Mouse (Mus musculus): Measurements from ENCODE around the gene Gm28051. TPM values are rescaled to one million over a fixed set of nuclear protein-coding genes. Genes with fewer than 3 reads are reported as not detected.
A peak's percentile ranks its signal among the peaks of the same experiment; 100 is the strongest.

Gm28051 gene
- polyA plus RNA-seq, 1 experiment from 2014 or later: not detected

GRCm38 (mm10) chr12:102740285-102740684 lies 17.3 kb downstream of the Gm28051 start:
- no peak overlapping the region for H3K4me2 ChIP-seq (replicated peaks)
- H3K27ac ChIP-seq (replicated peaks): no peak overlapping the region
- no peaks in the 10 kb centered on the region for H3K36me3 ChIP-seq
- peaks cover 26% of the 10 kb centered on the region for H3K4me1 ChIP-seq
- no peaks in the 10 kb centered on the region for H3K27me3 ChIP-seq
- ATAC-seq (replicated peaks): no peak
- H3K4me3 ChIP-seq: no peak overlapping the region
- WGBS: 67% methylated on average over 3 of the region's 3 CpGs
- no peaks in the 10 kb centered on the region for H3K9me3 ChIP-seq
- H3K9ac ChIP-seq (replicated peaks): no peak overlapping the region

- Histone ChIP-seq H3K9ac (replicated peaks) (no peak overlapping the region), H3K27ac (replicated peaks) (no peak overlapping the region), H3K4me2 (replicated peaks) (no peak overlapping the region), H3K4me3 (no peak overlapping the region), H3K27me3 (no peaks in the 10 kb centered on the region), H3K36me3 (no peaks in the 10 kb centered on the region), H3K9me3 (no peaks in the 10 kb centered on the region), H3K4me1 (peaks cover 17% of the 10 kb centered on the region)
- no peak for ATAC-seq (replicated peaks)
- 73% methylated on average over 5 of the region's 5 CpGs for WGBS
Observed at GRCm38 (mm10) chr12:102739096-102739495, 18.5 kb downstream of the Gm28051 start.

DNA sequence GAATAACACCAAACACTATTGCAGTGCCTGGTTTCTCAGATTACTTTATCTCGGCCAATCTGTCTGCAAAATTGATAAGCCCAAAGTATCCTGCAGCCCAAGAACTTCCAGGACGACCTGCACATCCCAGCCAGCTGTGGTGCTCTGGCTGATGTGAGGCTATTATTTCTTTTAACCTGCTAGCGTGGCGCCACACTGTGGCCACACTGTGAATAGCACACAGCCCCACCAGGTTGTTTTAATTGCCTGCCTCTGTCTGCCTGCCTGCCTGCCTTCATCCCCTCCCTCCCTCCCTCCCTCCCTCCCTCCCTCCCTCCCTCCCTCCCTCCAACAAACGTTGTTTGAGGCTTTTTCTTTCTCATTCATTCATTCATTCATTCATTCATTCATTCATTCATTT lies 24.2 kb downstream of the Gm28051 start:
- ATAC-seq (replicated peaks): no peak
- Histone ChIP-seq H3K27me3 (no peaks in the 10 kb centered on the region), H3K9me3 (no peaks in the 10 kb centered on the region), H3K4me1 (peaks cover 22% of the 10 kb centered on the region), H3K4me3 (no peak overlapping the region), H3K36me3 (no peaks in the 10 kb centered on the region), H3K4me2 (replicated peaks) (no peak overlapping the region), H3K27ac (replicated peaks) (no peak overlapping the region), H3K9ac (replicated peaks) (no peak overlapping the region)
- 18% methylated on average over 4 of the region's 5 CpGs for WGBS

DNA sequence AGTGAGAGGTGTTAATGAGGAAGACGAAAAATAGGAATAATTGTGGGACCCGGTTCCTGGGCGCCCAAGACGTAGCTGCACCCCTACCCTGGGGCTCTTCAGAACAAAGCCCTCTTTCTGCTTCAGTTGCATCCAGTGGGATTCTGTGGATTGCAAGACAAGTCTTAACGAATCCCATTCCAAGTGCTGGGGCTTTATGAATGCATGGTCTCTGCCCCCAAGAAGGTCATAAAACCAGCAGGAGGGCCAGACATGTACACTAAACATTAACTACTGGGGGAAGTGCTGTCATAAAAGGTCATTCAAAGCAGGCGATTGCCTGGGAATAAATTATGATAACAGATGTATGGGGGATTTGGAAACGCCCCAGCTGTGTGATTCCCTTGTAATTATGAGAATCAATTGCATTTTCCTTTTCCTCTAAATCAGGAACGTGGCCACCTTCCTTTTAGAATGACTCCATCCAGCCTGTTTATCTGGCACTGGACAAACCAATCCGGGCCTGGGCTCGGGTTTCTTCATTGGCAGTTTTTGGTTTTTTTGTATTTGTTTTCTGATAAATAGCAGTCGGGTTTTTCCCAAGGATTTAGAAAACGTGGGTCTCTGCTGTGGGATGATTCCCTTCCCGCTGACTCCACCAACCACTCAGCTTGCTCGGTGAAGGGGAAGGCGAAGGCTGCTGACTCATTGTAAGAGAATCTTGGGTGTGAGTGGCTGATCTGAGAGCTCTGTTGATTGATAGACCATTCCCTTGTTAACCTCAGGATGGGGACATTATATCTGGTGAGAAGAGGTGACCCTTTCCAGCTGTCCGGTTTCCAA lies 26.6 kb downstream of the Gm28051 start:
- peak overlapping the region; percentile 27; the same call in 1 of the 2 replicates for H3K9ac ChIP-seq (replicated peaks)
- peak overlapping the region; percentile 25 for H3K4me3 ChIP-seq
- peak overlapping the region; percentile 44 for H3K4me2 ChIP-seq (replicated peaks)
- H3K27ac ChIP-seq (replicated peaks): peak overlapping the region; percentile 88
- no peaks in the 10 kb centered on the region for H3K36me3 ChIP-seq
- ATAC-seq (replicated peaks): peak; percentile 72
- H3K27me3 ChIP-seq: no peaks in the 10 kb centered on the region
- peaks cover 22% of the 10 kb centered on the region for H3K4me1 ChIP-seq
- WGBS: 9% methylated on average over 16 of the region's 16 CpGs
- H3K9me3 ChIP-seq: no peaks in the 10 kb centered on the region

- Histone ChIP-seq H3K36me3 (no peaks in the 10 kb centered on the region), H3K27me3 (no peaks in the 10 kb centered on the region), H3K4me1 (peaks cover 22% of the 10 kb centered on the region), H3K4me2 (replicated peaks) (peak overlapping the region; percentile 44), H3K4me3 (peak overlapping the region; percentile 25), H3K9ac (replicated peaks) (peak overlapping the region; percentile 27; the same call in 1 of the 2 replicates), H3K9me3 (no peaks in the 10 kb centered on the region), H3K27ac (replicated peaks) (peak overlapping the region; percentile 88)
- 29% methylated on average over 26 of the region's 26 CpGs for WGBS
- ATAC-seq (replicated peaks): peak; percentile 98
Observed at GRCm38 (mm10) chr12:102729855-102730797, 27.4 kb downstream of the Gm28051 start.

DNA sequence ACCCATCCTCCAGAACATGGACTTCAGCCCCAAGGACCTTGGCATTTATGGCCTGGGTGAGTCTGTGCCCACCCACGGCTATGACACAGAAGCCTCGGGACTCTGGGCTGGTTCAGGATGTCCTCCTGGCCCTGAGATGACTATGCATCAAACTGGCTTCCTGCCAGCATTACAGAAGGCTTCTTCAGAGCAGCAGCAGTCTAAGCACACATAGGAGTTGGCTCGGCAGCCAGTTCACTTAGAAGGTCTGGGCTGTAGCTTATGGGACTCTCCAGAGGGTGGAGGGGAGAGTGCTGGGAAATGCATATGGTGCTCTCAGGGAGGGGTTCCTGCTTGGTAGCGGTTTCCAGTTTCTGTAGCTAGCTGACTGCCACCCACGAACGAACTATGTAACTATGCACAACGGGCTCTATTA lies 31.8 kb downstream of the Gm28051 start:
- Histone ChIP-seq H3K27ac (replicated peaks) (no peak overlapping the region), H3K4me2 (replicated peaks) (no peak overlapping the region), H3K9ac (replicated peaks) (no peak overlapping the region), H3K9me3 (no peaks in the 10 kb centered on the region), H3K4me1 (peaks cover 14% of the 10 kb centered on the region), H3K27me3 (no peaks in the 10 kb centered on the region), H3K4me3 (no peak overlapping the region), H3K36me3 (no peaks in the 10 kb centered on the region)
- WGBS: 74% methylated on average over 7 of the region's 7 CpGs
- no peak for ATAC-seq (replicated peaks)

DNA sequence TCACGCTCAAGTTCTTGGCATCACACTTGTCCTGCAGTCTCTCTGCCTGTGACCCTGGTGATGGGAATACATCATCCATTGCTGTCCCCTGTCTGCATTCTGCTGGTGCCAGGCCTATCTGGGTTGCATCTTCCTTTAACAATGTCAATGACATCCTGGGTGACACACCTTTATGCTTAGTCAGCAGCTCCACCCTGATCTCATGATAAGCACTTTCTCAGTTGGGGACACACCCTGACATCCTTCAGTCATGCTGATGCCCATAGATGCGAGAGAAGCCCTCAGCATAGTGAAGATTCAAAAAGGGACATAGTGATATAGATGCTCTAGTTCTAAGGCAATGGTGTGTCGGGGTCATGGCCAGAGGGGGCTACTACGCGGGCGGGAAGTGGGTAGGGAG lies 32.4 kb downstream of the Gm28051 start:
- Histone ChIP-seq H3K4me1 (peaks cover 8% of the 10 kb centered on the region), H3K27me3 (no peaks in the 10 kb centered on the region), H3K9ac (replicated peaks) (no peak overlapping the region), H3K27ac (replicated peaks) (no peak overlapping the region; the same call in 1 of the 2 replicates), H3K36me3 (no peaks in the 10 kb centered on the region), H3K4me3 (no peak overlapping the region), H3K4me2 (replicated peaks) (no peak overlapping the region), H3K9me3 (no peaks in the 10 kb centered on the region)
- WGBS: 92% methylated on average over 6 of the region's 6 CpGs
- no peak for ATAC-seq (replicated peaks)

- ATAC-seq (replicated peaks): 0 out of 2 replicates have a peak, but pooled peaks have one; percentile 30
- WGBS: 55% methylated on average over 6 of the region's 6 CpGs
- Histone ChIP-seq H3K4me2 (replicated peaks) (no peak overlapping the region), H3K36me3 (no peaks in the 10 kb centered on the region), H3K9ac (replicated peaks) (0 out of 2 replicates have a peak overlapping the region, but pooled peaks have one; percentile 13), H3K27ac (replicated peaks) (peak overlapping the region; percentile 50), H3K27me3 (no peaks in the 10 kb centered on the region), H3K9me3 (no peaks in the 10 kb centered on the region), H3K4me3 (no peak overlapping the region), H3K4me1 (peaks cover 5% of the 10 kb centered on the region; the same call in 1 of the 2 replicates)
Observed at GRCm38 (mm10) chr12:102723861-102724260, 33.7 kb downstream of the Gm28051 start.

- Histone ChIP-seq H3K9me3 (no peaks in the 10 kb centered on the region), H3K4me1 (peaks cover 5% of the 10 kb centered on the region; the same call in 1 of the 2 replicates), H3K36me3 (no peaks in the 10 kb centered on the region), H3K27ac (replicated peaks) (no peak overlapping the region), H3K9ac (replicated peaks) (no peak overlapping the region), H3K4me2 (replicated peaks) (no peak overlapping the region), H3K4me3 (no peak overlapping the region), H3K27me3 (no peaks in the 10 kb centered on the region)
- 75% methylated on average over 8 of the region's 8 CpGs for WGBS
- no peak for ATAC-seq (replicated peaks)
Observed at GRCm38 (mm10) chr12:102722966-102723365, 34.6 kb downstream of the Gm28051 start.

GRCm38 (mm10) chr12:102722451-102722850 lies 35.1 kb downstream of the Gm28051 start:
- ATAC-seq (replicated peaks): no peak

DNA sequence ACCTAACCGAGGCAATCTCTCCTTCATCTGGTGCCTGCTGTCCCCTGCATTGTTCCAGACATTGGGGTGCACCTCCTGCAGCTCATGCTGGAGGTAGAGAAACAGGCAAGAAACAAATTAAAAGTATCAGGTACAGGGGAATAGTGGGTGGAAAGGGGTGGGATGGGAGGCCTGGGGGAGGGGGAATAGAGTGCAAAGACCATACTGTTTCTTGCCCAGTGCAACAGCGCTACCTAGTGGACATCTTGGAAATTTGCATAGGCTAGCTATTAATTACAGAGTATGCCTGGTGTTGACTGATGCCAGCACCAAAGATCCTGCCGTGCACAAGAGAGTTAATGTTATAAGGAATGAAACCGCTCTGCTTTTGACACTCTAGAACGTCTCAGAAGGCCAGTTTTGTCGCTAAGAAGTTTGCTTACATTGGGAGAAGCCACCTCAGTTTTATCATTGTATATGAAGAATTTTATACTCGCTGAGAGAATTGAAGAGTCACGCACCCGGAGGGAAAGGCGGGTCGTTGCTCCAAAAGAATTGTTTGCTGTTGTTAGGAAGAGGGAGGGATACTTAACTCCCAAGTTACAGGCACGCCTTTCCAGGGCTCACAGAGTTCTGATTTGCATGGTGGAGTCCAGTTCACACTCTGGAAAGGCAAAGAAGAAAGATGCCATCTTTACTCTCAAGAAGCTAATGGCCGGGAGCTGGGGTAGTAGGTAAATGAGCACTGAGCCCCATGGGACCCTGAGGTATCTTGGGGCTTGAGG lies 37.8 kb downstream of the Gm28051 start:
- WGBS: 24% methylated on average over 13 of the region's 13 CpGs
- Histone ChIP-seq H3K9me3 (no peaks in the 10 kb centered on the region), H3K27me3 (no peaks in the 10 kb centered on the region), H3K36me3 (no peaks in the 10 kb centered on the region), H3K4me3 (no peak overlapping the region), H3K27ac (replicated peaks) (no peak overlapping the region), H3K9ac (replicated peaks) (no peak overlapping the region), H3K4me2 (replicated peaks) (no peak overlapping the region), H3K4me1 (peaks cover 5% of the 10 kb centered on the region; the same call in 1 of the 2 replicates)
- peak; percentile 75 for ATAC-seq (replicated peaks)

More at GRCm38 (mm10) chr12:102722451-102722850, 35.1 kb downstream of the Gm28051 start:
- Histone ChIP-seq H3K27me3 (no peaks in the 10 kb centered on the region), H3K27ac (replicated peaks) (no peak overlapping the region), H3K4me2 (replicated peaks) (no peak overlapping the region), H3K9me3 (no peaks in the 10 kb centered on the region), H3K36me3 (no peaks in the 10 kb centered on the region), H3K9ac (replicated peaks) (no peak overlapping the region), H3K4me3 (no peak overlapping the region), H3K4me1 (peaks cover 5% of the 10 kb centered on the region; the same call in 1 of the 2 replicates)
- WGBS: 59% methylated on average over 11 of the region's 11 CpGs
